Mouse (Mus musculus): Measurements from ENCODE around the gene Btbd7. TPM values are rescaled to one million over a fixed set of nuclear protein-coding genes. Genes with fewer than 3 reads are reported as not detected.

The Btbd7 gene
- polyA plus RNA-seq, 1 experiment from 2014 or later: 27.9 TPM

DNA sequence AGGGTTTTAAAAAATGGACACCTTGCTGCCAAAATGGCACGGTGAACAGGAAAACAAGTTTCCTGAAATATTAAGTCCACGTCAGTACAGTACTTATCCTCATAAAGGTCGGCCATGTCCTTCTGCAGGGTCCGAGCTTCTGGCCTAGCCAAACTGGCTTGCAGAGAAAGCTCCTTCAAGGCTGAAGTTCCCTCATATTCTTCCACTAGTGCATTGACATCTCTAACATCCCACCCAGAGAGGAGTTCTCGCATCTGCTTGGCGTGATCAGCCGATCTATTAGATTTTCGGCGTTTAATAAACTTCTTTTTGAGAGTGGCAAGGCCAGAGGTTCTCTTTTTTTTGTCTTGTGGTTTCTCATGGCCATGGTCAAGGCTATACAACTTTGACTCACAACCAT, 40.0 kb downstream of the Btbd7 start:
- Histone ChIP-seq H3K9ac (no peak overlapping the region), H3K4me2 (replicated peaks) (no peak overlapping the region), H3K27ac (no peak overlapping the region), H3K4me3 (no peak overlapping the region), H3K36me3 (peaks cover 19% of the 10 kb centered on the region; the same call in 1 of the 2 replicates), H3K4me1 (no peaks in the 10 kb centered on the region), H3K27me3 (no peaks in the 10 kb centered on the region), H3K9me3 (replicated peaks) (no peaks in the 10 kb centered on the region)
- no peak for ATAC-seq (ENCODE audit: low FRiP score)
- WGBS: 96% methylated on average over 9 of the region's 9 CpGs

DNA sequence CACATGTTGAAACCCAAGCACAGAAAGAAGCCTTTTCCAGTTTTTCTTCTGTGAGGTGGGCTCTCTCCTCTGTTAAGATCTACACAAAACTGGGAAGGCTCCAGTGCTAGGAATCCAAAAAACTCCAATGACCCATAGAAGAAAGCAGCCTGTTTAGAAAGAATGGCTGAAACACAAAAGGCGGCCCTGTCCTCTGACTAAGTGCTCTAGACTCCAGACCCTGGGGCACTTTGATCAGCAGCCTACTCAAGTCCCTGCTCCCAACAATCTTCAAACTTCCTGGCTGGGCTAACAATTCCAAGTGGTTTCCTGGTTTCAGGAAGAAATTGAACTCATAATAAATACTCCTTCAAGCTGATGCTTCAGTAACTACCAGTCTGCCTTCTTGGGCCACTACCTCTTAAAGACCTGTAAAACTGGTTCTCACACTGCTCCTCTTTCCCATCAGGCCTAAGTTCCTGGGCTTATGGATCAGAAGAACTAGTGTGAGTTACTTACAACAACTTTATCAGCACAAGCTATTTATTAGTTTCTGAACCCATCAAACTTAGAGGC, 45.4 kb downstream of the Btbd7 start:
- 80% methylated on average over 1 of the region's 1 CpGs for WGBS
- H3K4me3 ChIP-seq: no peak overlapping the region
- ATAC-seq (ENCODE audit: low FRiP score): no peak
- no peak overlapping the region for H3K9ac ChIP-seq
- no peak overlapping the region for H3K4me2 ChIP-seq (replicated peaks)
- no peaks in the 10 kb centered on the region for H3K27me3 ChIP-seq
- no peaks in the 10 kb centered on the region for H3K9me3 ChIP-seq (replicated peaks)
- H3K36me3 ChIP-seq: peaks cover 5% of the 10 kb centered on the region; the same call in 1 of the 2 replicates
- H3K4me1 ChIP-seq: no peaks in the 10 kb centered on the region
- H3K27ac ChIP-seq: no peak overlapping the region

GRCm38 (mm10) chr12:102831888-102832287, 46.4 kb downstream of the Btbd7 start:
- Histone ChIP-seq H3K27ac (no peak overlapping the region), H3K9me3 (replicated peaks) (no peaks in the 10 kb centered on the region), H3K4me2 (replicated peaks) (no peak overlapping the region), H3K27me3 (no peaks in the 10 kb centered on the region), H3K36me3 (no peaks in the 10 kb centered on the region; the same call in 1 of the 2 replicates), H3K4me1 (no peaks in the 10 kb centered on the region), H3K4me3 (no peak overlapping the region), H3K9ac (no peak overlapping the region)
- 87% methylated on average over 1 of the region's 1 CpGs for WGBS
- ATAC-seq (ENCODE audit: low FRiP score): no peak

DNA sequence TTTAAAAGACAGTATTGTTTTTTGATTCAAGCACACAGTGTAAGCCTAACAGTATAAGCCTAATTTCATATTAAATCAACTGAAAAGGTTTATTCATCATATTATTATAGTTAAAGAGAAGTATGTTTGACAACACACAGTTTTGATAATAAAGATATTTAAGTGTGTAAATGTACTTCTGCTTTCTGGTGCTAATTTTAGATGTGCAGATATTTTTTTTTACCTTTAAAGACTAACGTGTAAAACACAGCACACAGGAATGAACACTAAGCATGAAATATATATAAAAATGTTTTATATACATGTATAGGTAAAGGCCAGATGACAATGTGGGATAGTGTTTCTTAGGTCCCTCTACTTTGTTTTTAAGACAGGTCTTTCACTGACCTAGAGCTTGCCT, 51.2 kb downstream of the Btbd7 start:
- H3K4me2 ChIP-seq (replicated peaks): no peak overlapping the region
- no peaks in the 10 kb centered on the region for H3K4me1 ChIP-seq
- no peak overlapping the region for H3K4me3 ChIP-seq
- no peak overlapping the region for H3K9ac ChIP-seq
- H3K36me3 ChIP-seq: no peaks in the 10 kb centered on the region; the same call in none of the 2 replicates
- H3K9me3 ChIP-seq (replicated peaks): no peaks in the 10 kb centered on the region
- no peak overlapping the region for H3K27ac ChIP-seq
- 88% methylated on average over 1 of the region's 1 CpGs for WGBS
- ATAC-seq (ENCODE audit: low FRiP score): no peak
- H3K27me3 ChIP-seq: no peaks in the 10 kb centered on the region

- Histone ChIP-seq H3K9ac (no peak overlapping the region), H3K27me3 (no peaks in the 10 kb centered on the region), H3K4me3 (no peak overlapping the region), H3K27ac (no peak overlapping the region), H3K9me3 (replicated peaks) (no peaks in the 10 kb centered on the region), H3K36me3 (no peaks in the 10 kb centered on the region; the same call in none of the 2 replicates), H3K4me2 (replicated peaks) (no peak overlapping the region), H3K4me1 (no peaks in the 10 kb centered on the region)
- WGBS: 97% methylated on average over 1 of the region's 1 CpGs
- no peak for ATAC-seq (ENCODE audit: low FRiP score)
These were observed 51.9 kb downstream of the Btbd7 start for GRCm38 (mm10) chr12:102826399-102826798.

- no peaks in the 10 kb centered on the region for H3K4me1 ChIP-seq
- H3K9me3 ChIP-seq (replicated peaks): no peaks in the 10 kb centered on the region
- H3K4me3 ChIP-seq: no peak overlapping the region
- no peak for ATAC-seq (ENCODE audit: low FRiP score)
- no peak overlapping the region for H3K4me2 ChIP-seq (replicated peaks)
- no peak overlapping the region for H3K9ac ChIP-seq
- WGBS: 70% methylated on average over 1 of the region's 1 CpGs
- H3K36me3 ChIP-seq: peaks cover 24% of the 10 kb centered on the region
- H3K27me3 ChIP-seq: no peaks in the 10 kb centered on the region
- no peak overlapping the region for H3K27ac ChIP-seq
These were observed 63.4 kb downstream of the Btbd7 start for GRCm38 (mm10) chr12:102814858-102815257.

- H3K27me3 ChIP-seq: no peaks in the 10 kb centered on the region
- H3K4me1 ChIP-seq: no peaks in the 10 kb centered on the region
- H3K9me3 ChIP-seq (replicated peaks): no peaks in the 10 kb centered on the region
- peaks cover 9% of the 10 kb centered on the region; the same call in 1 of the 2 replicates for H3K36me3 ChIP-seq
- no peak for ATAC-seq (ENCODE audit: low FRiP score)
- H3K9ac ChIP-seq: no peak overlapping the region
- no peak overlapping the region for H3K27ac ChIP-seq
- H3K4me2 ChIP-seq (replicated peaks): no peak overlapping the region
- WGBS: 87% methylated on average over 2 of the region's 2 CpGs
- no peak overlapping the region for H3K4me3 ChIP-seq
These were observed 78.7 kb downstream of the Btbd7 start for GRCm38 (mm10) chr12:102799528-102799927.

- H3K4me1 ChIP-seq: no peaks in the 10 kb centered on the region
- no peak for ATAC-seq (ENCODE audit: low FRiP score)
- no peak overlapping the region for H3K4me3 ChIP-seq
- H3K9ac ChIP-seq: no peak overlapping the region
- no peak overlapping the region for H3K27ac ChIP-seq
- no peaks in the 10 kb centered on the region for H3K27me3 ChIP-seq
- 91% methylated on average over 7 of the region's 7 CpGs for WGBS
- H3K36me3 ChIP-seq: peaks cover 72% of the 10 kb centered on the region
- H3K4me2 ChIP-seq (replicated peaks): no peak overlapping the region
- no peaks in the 10 kb centered on the region for H3K9me3 ChIP-seq (replicated peaks)
These were observed 90.3 kb downstream of the Btbd7 start for GRCm38 (mm10) chr12:102787927-102788326.

- Histone ChIP-seq H3K27ac (no peak overlapping the region), H3K4me3 (no peak overlapping the region), H3K27me3 (no peaks in the 10 kb centered on the region), H3K9me3 (replicated peaks) (no peaks in the 10 kb centered on the region), H3K36me3 (peaks cover 57% of the 10 kb centered on the region), H3K9ac (no peak overlapping the region), H3K4me1 (no peaks in the 10 kb centered on the region), H3K4me2 (replicated peaks) (no peak overlapping the region)
- no peak for ATAC-seq (ENCODE audit: low FRiP score)
- WGBS: 76% methylated on average over 5 of the region's 5 CpGs
These were observed 92.7 kb downstream of the Btbd7 start for GRCm38 (mm10) chr12:102785593-102785985.

GRCm38 (mm10) chr12:102784899-102785592, 93.2 kb downstream of the Btbd7 start:
- no peak for ATAC-seq (ENCODE audit: low FRiP score)
- Histone ChIP-seq H3K36me3 (peaks cover 56% of the 10 kb centered on the region), H3K4me2 (replicated peaks) (no peak overlapping the region), H3K27ac (no peak overlapping the region), H3K9me3 (replicated peaks) (no peaks in the 10 kb centered on the region), H3K4me3 (no peak overlapping the region), H3K9ac (no peak overlapping the region), H3K4me1 (no peaks in the 10 kb centered on the region), H3K27me3 (no peaks in the 10 kb centered on the region)
- 93% methylated on average over 19 of the region's 19 CpGs for WGBS

- 95% methylated on average over 5 of the region's 5 CpGs for WGBS
- H3K36me3 ChIP-seq: peaks cover 50% of the 10 kb centered on the region
These were observed 95.4 kb downstream of the Btbd7 start for GRCm38 (mm10) chr12:102782841-102783240.

DNA sequence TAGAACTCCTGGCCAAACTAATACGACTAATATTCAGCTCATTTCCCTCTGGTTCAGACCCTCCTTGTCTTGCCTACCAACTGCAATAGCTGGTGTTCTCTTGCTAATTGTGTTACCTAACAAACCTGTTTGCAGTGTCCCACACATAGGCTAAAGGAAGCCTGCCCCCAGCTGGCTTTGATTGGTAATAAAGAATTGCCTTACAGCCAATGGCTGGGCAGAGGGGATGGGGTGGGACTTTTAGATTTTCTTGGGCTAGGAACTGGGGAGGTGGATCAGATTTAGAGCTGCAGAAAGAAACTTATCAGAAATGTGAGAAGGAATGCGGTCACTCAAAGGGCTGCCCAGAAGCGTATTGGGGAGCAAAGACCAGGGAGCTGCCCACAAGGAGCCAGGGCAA, 98.8 kb downstream of the Btbd7 start:
- no peak overlapping the region for H3K4me2 ChIP-seq (replicated peaks)
- H3K4me1 ChIP-seq: no peaks in the 10 kb centered on the region
- peaks cover 44% of the 10 kb centered on the region for H3K36me3 ChIP-seq
- no peak overlapping the region for H3K9ac ChIP-seq
- H3K27ac ChIP-seq: no peak overlapping the region
- ATAC-seq (ENCODE audit: low FRiP score): no peak
- H3K9me3 ChIP-seq (replicated peaks): no peaks in the 10 kb centered on the region
- H3K27me3 ChIP-seq: no peaks in the 10 kb centered on the region
- H3K4me3 ChIP-seq: no peak overlapping the region
- WGBS: 56% methylated on average over 3 of the region's 3 CpGs

More at GRCm38 (mm10) chr12:102782841-102783240, 95.4 kb downstream of the Btbd7 start:
- ATAC-seq (ENCODE audit: low FRiP score): no peak
- Histone ChIP-seq H3K9me3 (replicated peaks) (no peaks in the 10 kb centered on the region), H3K27ac (no peak overlapping the region), H3K4me2 (replicated peaks) (no peak overlapping the region), H3K9ac (no peak overlapping the region), H3K4me3 (no peak overlapping the region), H3K27me3 (no peaks in the 10 kb centered on the region), H3K4me1 (no peaks in the 10 kb centered on the region)

DNA sequence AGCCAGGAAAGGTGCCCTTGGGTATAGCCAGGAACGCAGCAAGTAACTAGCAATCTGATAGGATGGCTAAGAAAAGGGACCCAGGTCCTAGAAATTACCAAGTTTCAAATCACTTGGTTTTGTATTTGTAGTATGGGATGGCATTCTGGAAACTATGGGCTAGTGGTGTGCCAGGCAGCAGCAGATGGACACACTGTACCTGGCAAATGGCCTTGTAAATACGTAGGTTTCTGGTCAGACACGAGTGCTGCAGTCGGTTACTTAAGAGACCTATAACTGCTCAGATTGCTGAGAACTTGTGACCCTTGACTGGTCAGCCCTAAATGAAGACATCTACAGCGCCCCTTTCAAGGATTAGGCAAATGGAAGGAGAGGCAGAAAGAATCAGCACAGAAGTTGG, 100.1 kb downstream of the Btbd7 start:
- no peak overlapping the region for H3K27ac ChIP-seq
- no peaks in the 10 kb centered on the region for H3K27me3 ChIP-seq
- no peak for ATAC-seq (ENCODE audit: low FRiP score)
- no peak overlapping the region for H3K9ac ChIP-seq
- no peaks in the 10 kb centered on the region for H3K4me1 ChIP-seq
- peaks cover 48% of the 10 kb centered on the region for H3K36me3 ChIP-seq
- H3K4me3 ChIP-seq: no peak overlapping the region
- 87% methylated on average over 5 of the region's 5 CpGs for WGBS
- H3K9me3 ChIP-seq (replicated peaks): no peaks in the 10 kb centered on the region
- no peak overlapping the region for H3K4me2 ChIP-seq (replicated peaks)
